Mouse (Mus musculus) v-Abl transformed pro-B cells (cell line): ENCODE measurements around the gene Shox2.

Experiments used
- in situ Hi-C, 2 experiments: fragments of 400-800 bp; cut with MboI; formaldehyde crosslinking; loops; one replicate each; pipeline ENCODE4 v1.15.1; 2025; ENCODE audit not compliant: unreplicated experiment in 2 of 2

The Shox2 gene

GRCm38 (mm10) chr3:66970661-66971331 lies 10.8 kb downstream of the Shox2 start:
- in situ Hi-C loops, result no loop called here

- in situ Hi-C loops, result no loop called here
Measured at GRCm38 (mm10) chr3:66970261-66970660, 11.3 kb downstream of the Shox2 start.

GRCm38 (mm10) chr3:66967508-66967907 lies 14.1 kb downstream of the Shox2 start:
- in situ Hi-C loops, result no loop called here

GRCm38 (mm10) chr3:66964884-66965283 lies 16.7 kb downstream of the Shox2 start:
- in situ Hi-C loops, result no loop called here

GRCm38 (mm10) chr3:66959972-66960371 lies 21.6 kb downstream of the Shox2 start:
- in situ Hi-C loops, result no loop called here

- in situ Hi-C loops, result no loop called here
Measured at GRCm38 (mm10) chr3:66955126-66955525, 26.4 kb downstream of the Shox2 start.

- in situ Hi-C loops, result no loop called here
Measured at GRCm38 (mm10) chr3:66939675-66940074, 41.9 kb downstream of the Shox2 start.

GRCm38 (mm10) chr3:66922436-66922835 lies 59.1 kb downstream of the Shox2 start:
- in situ Hi-C loops, result no loop called here
